Mouse (Mus musculus) cortical plate, adult 2 months (tissue): ENCODE data around the gene Sco1. TPM values are rescaled to one million over a fixed set of nuclear protein-coding genes. Genes with fewer than 3 reads are reported as not detected.

Experiments
- H3K27ac ChIP-seq: fragments of 200-500 bp; 2 replicates; pipeline ENCODE4 v1.5.1; 2012; ENCODE audit warnings: low read length, control low read depth, inconsistent platforms; ENCODE audit not compliant: insufficient read depth
- H3K4me1 ChIP-seq: fragments of 200-500 bp; 2 replicates; pipeline ENCODE4 v1.6.1; 2011; ENCODE audit warnings: low read length; ENCODE audit not compliant: control insufficient read depth, insufficient read depth
- H3K4me3 ChIP-seq: fragments of 200-500 bp; 2 replicates; pipeline ENCODE4 v1.5.1; 2011; ENCODE audit warnings: mild to moderate bottlenecking, low read length, control low read depth; ENCODE audit not compliant: insufficient read depth
- CTCF ChIP-seq: fragments of 200-500 bp; IDR thresholded peaks from 2 replicates; pipeline ENCODE4 v1.5.1; 2011; ENCODE audit warnings: mild to moderate bottlenecking, control low read depth, low read length; ENCODE audit not compliant: insufficient read depth; ENCODE audit errors: extremely low read depth
- POLR2A ChIP-seq: fragments of 200-500 bp; IDR thresholded peaks from 2 replicates; pipeline ENCODE4 v1.6.1; 2011; ENCODE audit warnings: mild to moderate bottlenecking, low read length, control low read depth; ENCODE audit not compliant: insufficient read depth; ENCODE audit errors: extremely low read depth
- polyA plus RNA-seq: library from polyadenylated mRNA; depleted of rRNA; stranded (reverse); fragments of >200 nt; gene quantifications from 2 replicates; pipeline ENCODE4 v1.2.3, GENCODE M21; 2012

Gene Sco1
- polyA plus RNA-seq, 1 experiment = 6.0 TPM

- H3K4me3 ChIP-seq = no peak overlapping the region
- no peak overlapping the region for H3K27ac ChIP-seq
- H3K4me1 ChIP-seq = no peaks in the 10 kb centered on the region
- TF ChIP-seq POLR2A (no peak), CTCF (0 out of 2 replicates have a peak, but pooled peaks have one; percentile 2)
Observed at GRCm38 (mm10) chr11:67039799-67040198, 12.7 kb upstream of the Sco1 start.

- TF ChIP-seq CTCF (no peak), POLR2A (no peak)
- H3K27ac ChIP-seq = no peak overlapping the region
- H3K4me1 ChIP-seq = no peaks in the 10 kb centered on the region
- no peak overlapping the region for H3K4me3 ChIP-seq
Observed at GRCm38 (mm10) chr11:67040483-67040882, 12.0 kb upstream of the Sco1 start.

- H3K27ac ChIP-seq = no peak overlapping the region
- H3K4me3 ChIP-seq = no peak overlapping the region
- no peaks in the 10 kb centered on the region for H3K4me1 ChIP-seq
- TF ChIP-seq CTCF (no peak), POLR2A (no peak)
Observed at GRCm38 (mm10) chr11:67043007-67043406, 9.5 kb upstream of the Sco1 start.

- Histone ChIP-seq H3K4me3 (no peak overlapping the region), H3K27ac (no peak overlapping the region), H3K4me1 (no peaks in the 10 kb centered on the region)
- TF ChIP-seq CTCF (no peak), POLR2A (no peak)
Observed at GRCm38 (mm10) chr11:67044959-67045358, 7.5 kb upstream of the Sco1 start.

GRCm38 (mm10) chr11:67047199-67047598 lies 5.3 kb upstream of the Sco1 start:
- Histone ChIP-seq H3K27ac (no peak overlapping the region), H3K4me3 (no peak overlapping the region), H3K4me1 (no peaks in the 10 kb centered on the region; the same call in 1 of the 2 replicates)
- TF ChIP-seq CTCF (no peak), POLR2A (no peak)

GRCm38 (mm10) chr11:67048496-67048895 lies 4.0 kb upstream of the Sco1 start:
- H3K27ac ChIP-seq = no peak overlapping the region
- H3K4me3 ChIP-seq = no peak overlapping the region
- TF ChIP-seq POLR2A (no peak), CTCF (no peak)
- no peaks in the 10 kb centered on the region; the same call in 1 of the 2 replicates for H3K4me1 ChIP-seq

DNA sequence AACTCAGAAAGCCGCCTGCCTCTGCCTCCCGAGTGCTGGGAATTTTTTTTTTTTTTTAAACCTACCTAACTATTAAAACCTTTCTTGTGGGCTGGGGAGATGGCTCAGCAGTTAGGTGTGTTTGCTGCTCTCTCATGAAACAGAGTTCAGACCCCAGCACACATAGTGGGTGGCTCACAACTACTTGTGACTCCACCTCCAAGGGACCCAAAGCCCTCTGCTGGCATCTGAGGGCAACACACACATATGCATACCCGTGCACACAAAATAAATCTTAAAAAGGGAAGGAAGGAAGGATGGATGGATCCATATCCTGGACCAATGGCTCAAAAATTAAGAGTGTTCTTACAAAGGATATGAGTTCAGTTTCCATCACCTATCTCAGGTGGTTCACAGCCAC lies 3.2 kb upstream of the Sco1 start:
- TF ChIP-seq POLR2A = no peak
- TF ChIP-seq CTCF = no peak
- Histone ChIP-seq H3K27ac (no peak overlapping the region), H3K4me1 (no peaks in the 10 kb centered on the region; the same call in 1 of the 2 replicates), H3K4me3 (no peak overlapping the region)

DNA sequence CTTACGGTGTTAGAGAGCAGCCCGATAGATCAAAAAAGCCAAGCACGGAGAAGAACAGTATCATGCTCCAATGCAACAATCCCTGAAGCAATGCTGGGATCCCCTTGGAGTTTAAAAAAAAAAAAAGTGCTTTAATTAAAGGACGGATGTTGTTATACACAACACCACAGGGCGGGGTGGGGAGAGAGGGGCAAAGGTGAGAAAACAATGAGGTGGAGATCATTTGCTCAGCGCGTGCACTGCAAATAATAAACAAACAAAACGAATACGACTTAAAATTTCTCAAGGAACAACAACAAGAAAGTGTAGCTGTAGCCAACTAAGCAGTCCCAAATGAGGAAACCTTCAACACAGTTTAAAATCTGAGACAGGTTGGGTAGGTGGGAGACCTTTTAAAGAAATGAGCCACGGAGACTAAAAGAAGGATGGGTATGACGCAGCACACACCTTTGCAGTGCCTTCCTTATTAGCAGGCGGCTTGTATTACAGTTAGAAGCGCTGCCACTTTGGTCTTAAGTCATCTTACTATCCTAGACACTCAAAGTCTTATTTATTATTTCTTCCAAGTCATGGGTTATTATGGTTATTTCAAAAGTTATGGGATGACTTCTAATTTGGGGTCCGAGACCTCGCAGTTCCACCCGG lies 672 bp upstream of the Sco1 start:
- Histone ChIP-seq H3K27ac (0 out of 2 replicates have a peak overlapping the region, but pooled peaks have one; percentile 26), H3K4me3 (peak overlapping the region; percentile 65), H3K4me1 (no peaks in the 10 kb centered on the region; the same call in 1 of the 2 replicates)
- TF ChIP-seq CTCF (no peak), POLR2A (no peak)

DNA sequence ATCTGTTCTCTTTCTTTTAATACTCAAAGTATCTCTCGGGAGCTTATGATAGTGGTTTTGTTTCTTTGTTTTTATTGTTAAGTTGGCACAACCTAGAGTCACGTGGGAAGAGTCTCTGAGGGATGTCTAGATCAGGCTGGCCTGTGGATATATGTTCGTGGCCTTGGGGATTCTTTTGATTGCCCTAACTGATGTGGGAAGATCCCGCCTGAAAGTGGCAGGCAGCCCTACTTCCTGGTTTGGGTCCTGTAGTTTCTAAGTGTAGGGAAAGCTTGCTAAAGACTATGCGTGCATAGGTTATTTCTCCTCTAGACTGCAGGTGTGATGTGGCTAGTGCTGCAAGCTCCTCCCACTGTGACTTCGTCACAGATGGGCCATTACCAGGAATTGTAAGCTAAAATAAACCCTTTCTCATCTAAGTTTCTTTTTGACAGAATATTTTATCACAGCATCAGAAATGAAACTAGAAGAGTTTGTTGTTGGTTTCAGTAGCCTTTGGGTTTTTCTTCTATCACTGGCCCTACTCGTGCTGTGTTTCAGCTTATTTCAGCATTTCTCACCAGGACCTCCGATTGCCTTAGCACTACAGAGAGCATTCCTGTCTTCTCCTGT lies 2.4 kb downstream of the Sco1 start:
- no peak overlapping the region for H3K27ac ChIP-seq
- no peaks in the 10 kb centered on the region; the same call in 1 of the 2 replicates for H3K4me1 ChIP-seq
- TF ChIP-seq POLR2A (no peak), CTCF (no peak)

DNA sequence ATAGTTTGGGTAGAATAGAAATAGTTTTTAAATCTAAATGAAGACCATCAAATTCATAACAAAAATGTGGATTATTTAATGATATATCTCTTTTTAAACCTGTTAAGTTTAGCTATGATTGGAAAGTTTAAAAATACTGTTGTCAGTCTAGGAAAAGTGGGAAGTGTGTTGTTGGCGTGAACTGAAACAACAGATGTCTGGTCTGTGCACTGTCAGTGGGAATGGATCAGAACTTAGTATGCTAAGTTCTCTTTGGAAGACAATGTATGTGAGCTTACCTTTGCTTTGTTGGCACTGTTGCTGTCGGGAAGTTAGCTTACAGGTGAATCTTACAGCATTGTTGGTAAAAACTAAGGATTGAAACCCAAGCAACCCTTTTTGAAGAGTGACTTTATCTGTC lies 8.8 kb downstream of the Sco1 start:
- Histone ChIP-seq H3K27ac (no peak overlapping the region), H3K4me3 (no peak overlapping the region), H3K4me1 (peaks cover 1% of the 10 kb centered on the region)
- TF ChIP-seq CTCF (no peak), POLR2A (no peak)

More for the DNA sequence above, 2.4 kb downstream of the Sco1 start:
- H3K4me3 ChIP-seq = no peak overlapping the region
